Mouse (Mus musculus): Measurements from ENCODE around the gene Strn. TPM values are rescaled to one million over a fixed set of nuclear protein-coding genes. Genes with fewer than 3 reads are reported as not detected.

The Strn gene
- total RNA-seq (2014; rRNA removed) = 7.1 and 8.8 TPM in 2 replicates
- polyA plus RNA-seq (2012; rRNA removed) = 2.7 and 2.8 TPM in 2 replicates

DNA sequence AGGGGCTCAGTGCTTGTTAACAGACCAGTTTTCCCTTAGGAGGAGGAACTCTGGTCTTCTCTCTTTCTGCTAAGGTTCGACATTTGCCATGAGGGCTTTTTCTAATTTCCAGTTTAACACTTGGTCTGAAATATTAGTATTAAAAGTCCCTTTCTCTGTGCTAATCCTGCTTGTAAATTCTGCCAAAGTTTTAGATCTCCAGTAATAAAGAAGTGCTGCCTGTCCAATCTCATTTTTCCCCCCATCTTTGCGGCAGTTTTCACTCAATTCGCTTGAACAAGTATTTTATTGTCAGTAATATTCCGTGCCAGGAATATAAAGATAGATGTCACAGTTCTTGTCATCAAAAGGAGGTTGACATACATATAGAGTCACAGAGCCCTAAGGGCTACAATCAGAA is at the start of gene Strn:
TSS of gene Strn (minus strand) at position 101 of the 400 bp plus-strand sequence.
- 43% methylated on average over 4 of the region's 4 CpGs for WGBS
- Histone ChIP-seq H3K79me2 (ENCODE audit: control insufficient read depth, insufficient read depth, low read length) (peaks cover 20% of the 10 kb centered on the region), H3K27me3 (ENCODE audit: control insufficient read depth, insufficient read depth, low read length) (no peaks in the 10 kb centered on the region), H3K36me3 (ENCODE audit: control insufficient read depth, insufficient read depth, low read length) (no peaks in the 10 kb centered on the region), H3K27ac (replicated peaks; ENCODE audit: insufficient read depth, low read depth, low read length) (peak within 1 kb of the TSS; percentile 87), H3K4me1 (ENCODE audit: control insufficient read depth, insufficient read depth, low read length) (peaks cover 4% of the 10 kb centered on the region), H3K9ac (ENCODE audit: low read depth, low read length) (peak within 1 kb of the TSS; percentile 96), H3K4me3 (ENCODE audit: insufficient read depth, low read depth, low read length) (peak within 1 kb of the TSS; percentile 97)
- TF ChIP-seq POLR2A (IDR thresholded peaks at IDR 0.05; ENCODE audit: extremely low read depth, insufficient read depth, low read length) (no peak), CTCF (IDR thresholded peaks at IDR 0.05; ENCODE audit: low read depth, low read length) (no peak)
- no peak for DNase-seq (ENCODE audit: extremely low read depth, low read depth, low spot score)

DNA sequence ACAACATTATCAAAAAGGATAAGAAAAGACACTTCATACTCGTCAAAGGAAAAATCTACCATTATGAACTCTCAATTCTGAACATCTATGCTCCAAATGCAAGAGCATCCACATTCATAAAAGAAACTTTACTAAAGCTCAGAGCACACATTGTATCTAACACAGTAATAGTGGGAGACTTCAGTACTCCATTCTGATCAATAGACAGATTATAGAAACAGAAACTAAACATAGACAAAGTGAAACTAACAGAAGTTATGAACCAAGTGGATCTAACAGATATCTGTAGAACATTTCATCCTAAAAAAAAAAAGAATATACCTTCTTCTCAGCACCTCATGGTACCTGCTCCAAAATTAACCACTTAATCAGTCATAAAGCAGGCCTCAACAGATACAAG is 41.8 kb upstream of the Strn start:
- H3K79me2 ChIP-seq (ENCODE audit: control insufficient read depth, insufficient read depth, low read length) = no peaks in the 10 kb centered on the region
- WGBS = 95% methylated on average over 1 of the region's 1 CpGs
- no peak for TF ChIP-seq POLR2A (IDR thresholded peaks at IDR 0.05; ENCODE audit: extremely low read depth, insufficient read depth, low read length)

DNA sequence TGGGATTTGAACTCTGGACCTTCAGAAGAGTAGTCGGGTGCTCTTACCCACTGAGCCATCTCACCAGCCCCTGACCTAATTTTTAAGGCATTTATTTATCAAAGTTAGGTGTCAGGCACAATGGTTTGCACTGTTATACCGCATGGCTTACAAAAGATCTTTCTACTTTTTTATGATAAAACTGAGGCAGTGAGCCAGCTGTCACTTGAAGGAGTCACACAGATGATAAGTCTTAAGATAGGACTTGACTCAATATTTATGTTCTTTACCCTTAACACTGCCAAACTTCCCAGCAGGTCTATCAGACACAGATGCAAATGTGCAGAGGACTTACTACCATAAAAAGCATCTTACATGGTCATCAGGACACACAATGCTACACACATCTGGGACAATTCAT is 35.3 kb upstream of the Strn start:
- no peak for TF ChIP-seq CTCF (IDR thresholded peaks at IDR 0.05; ENCODE audit: low read depth, low read length)
- no peak for TF ChIP-seq POLR2A (IDR thresholded peaks at IDR 0.05; ENCODE audit: extremely low read depth, insufficient read depth, low read length)
- peaks cover 39% of the 10 kb centered on the region for H3K36me3 ChIP-seq (ENCODE audit: control insufficient read depth, insufficient read depth, low read length)
- no peak for DNase-seq (ENCODE audit: extremely low read depth, low read depth, low spot score)
- no peak overlapping the region for H3K9ac ChIP-seq (ENCODE audit: low read depth, low read length)
- H3K79me2 ChIP-seq (ENCODE audit: control insufficient read depth, insufficient read depth, low read length) = no peaks in the 10 kb centered on the region
- no peak overlapping the region for H3K27ac ChIP-seq (replicated peaks; ENCODE audit: insufficient read depth, low read depth, low read length)
- no peaks in the 10 kb centered on the region for H3K27me3 ChIP-seq (ENCODE audit: control insufficient read depth, insufficient read depth, low read length)
- H3K4me1 ChIP-seq (ENCODE audit: control insufficient read depth, insufficient read depth, low read length) = no peaks in the 10 kb centered on the region; the same call in 1 of the 2 replicates
- 88% methylated on average over 2 of the region's 2 CpGs for WGBS
- H3K4me3 ChIP-seq (ENCODE audit: insufficient read depth, low read depth, low read length) = no peak overlapping the region

More for the DNA sequence above, 41.8 kb upstream of the Strn start:
- no peak overlapping the region for H3K9ac ChIP-seq (ENCODE audit: low read depth, low read length)
- peaks cover 22% of the 10 kb centered on the region for H3K36me3 ChIP-seq (ENCODE audit: control insufficient read depth, insufficient read depth, low read length)
- no peak for DNase-seq (ENCODE audit: extremely low read depth, low read depth, low spot score)
- no peak overlapping the region for H3K4me3 ChIP-seq (ENCODE audit: insufficient read depth, low read depth, low read length)
- H3K27me3 ChIP-seq (ENCODE audit: control insufficient read depth, insufficient read depth, low read length) = no peaks in the 10 kb centered on the region
- H3K27ac ChIP-seq (replicated peaks; ENCODE audit: insufficient read depth, low read depth, low read length) = no peak overlapping the region
- no peaks in the 10 kb centered on the region for H3K4me1 ChIP-seq (ENCODE audit: control insufficient read depth, insufficient read depth, low read length)

DNA sequence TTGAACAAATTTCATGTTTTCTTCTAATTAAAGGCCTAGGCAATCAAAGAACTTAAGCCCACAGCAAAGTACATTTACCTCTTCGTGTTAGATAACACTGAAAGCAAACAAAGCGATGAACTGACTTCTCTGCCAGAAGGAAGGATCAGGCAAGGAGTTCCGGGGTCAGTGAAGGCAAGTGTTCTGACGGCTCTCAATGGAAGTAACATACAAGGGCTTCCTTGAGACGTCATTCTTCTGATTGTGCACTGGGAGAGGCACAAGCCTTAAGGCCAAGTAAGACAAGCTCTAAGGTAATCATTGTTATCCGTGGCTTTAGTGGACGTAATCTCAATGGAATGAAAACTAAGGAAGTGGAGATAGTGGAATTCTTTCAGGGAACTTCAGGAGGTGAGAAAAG is 33.9 kb upstream of the Strn start:
- H3K9ac ChIP-seq (ENCODE audit: low read depth, low read length) = no peak overlapping the region
- peaks cover 41% of the 10 kb centered on the region for H3K36me3 ChIP-seq (ENCODE audit: control insufficient read depth, insufficient read depth, low read length)
- H3K27me3 ChIP-seq (ENCODE audit: control insufficient read depth, insufficient read depth, low read length) = no peaks in the 10 kb centered on the region
- WGBS = 65% methylated on average over 7 of the region's 7 CpGs
- H3K4me3 ChIP-seq (ENCODE audit: insufficient read depth, low read depth, low read length) = no peak overlapping the region
- TF ChIP-seq POLR2A (IDR thresholded peaks at IDR 0.05; ENCODE audit: extremely low read depth, insufficient read depth, low read length) (no peak), CTCF (IDR thresholded peaks at IDR 0.05; ENCODE audit: low read depth, low read length) (no peak)
- H3K79me2 ChIP-seq (ENCODE audit: control insufficient read depth, insufficient read depth, low read length) = no peaks in the 10 kb centered on the region
- no peak overlapping the region for H3K27ac ChIP-seq (replicated peaks; ENCODE audit: insufficient read depth, low read depth, low read length)
- no peak for DNase-seq (ENCODE audit: extremely low read depth, low read depth, low spot score)
- no peaks in the 10 kb centered on the region; the same call in 1 of the 2 replicates for H3K4me1 ChIP-seq (ENCODE audit: control insufficient read depth, insufficient read depth, low read length)

DNA sequence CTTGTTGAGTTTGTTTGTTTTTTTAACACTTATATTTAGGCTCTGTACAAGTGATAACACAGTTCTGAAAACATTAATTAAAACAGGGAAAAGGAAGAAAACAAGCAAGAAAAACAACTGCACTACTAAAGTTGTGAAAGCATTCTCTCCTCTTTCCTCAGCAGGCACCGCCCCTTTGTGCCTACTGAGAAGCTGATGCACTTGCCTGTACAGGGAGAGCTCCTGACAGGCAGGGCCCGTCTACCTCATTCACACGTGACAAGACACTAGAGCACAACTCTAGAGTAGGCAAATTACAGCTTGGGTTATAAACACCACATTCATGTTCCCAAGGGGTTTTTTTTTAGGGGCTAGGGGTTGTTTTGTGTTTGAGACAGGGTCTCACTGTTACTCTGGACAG is 32.3 kb upstream of the Strn start:
- H3K36me3 ChIP-seq (ENCODE audit: control insufficient read depth, insufficient read depth, low read length) = peaks cover 40% of the 10 kb centered on the region
- TF ChIP-seq CTCF (IDR thresholded peaks at IDR 0.05; ENCODE audit: low read depth, low read length) (no peak), POLR2A (IDR thresholded peaks at IDR 0.05; ENCODE audit: extremely low read depth, insufficient read depth, low read length) (no peak)
- no peak for DNase-seq (ENCODE audit: extremely low read depth, low read depth, low spot score)
- no peaks in the 10 kb centered on the region; the same call in 1 of the 2 replicates for H3K4me1 ChIP-seq (ENCODE audit: control insufficient read depth, insufficient read depth, low read length)
- no peak overlapping the region for H3K4me3 ChIP-seq (ENCODE audit: insufficient read depth, low read depth, low read length)
- H3K9ac ChIP-seq (ENCODE audit: low read depth, low read length) = no peak overlapping the region
- WGBS = 84% methylated on average over 3 of the region's 3 CpGs
- H3K27me3 ChIP-seq (ENCODE audit: control insufficient read depth, insufficient read depth, low read length) = no peaks in the 10 kb centered on the region
- no peak overlapping the region for H3K27ac ChIP-seq (replicated peaks; ENCODE audit: insufficient read depth, low read depth, low read length)
- no peaks in the 10 kb centered on the region for H3K79me2 ChIP-seq (ENCODE audit: control insufficient read depth, insufficient read depth, low read length)

DNA sequence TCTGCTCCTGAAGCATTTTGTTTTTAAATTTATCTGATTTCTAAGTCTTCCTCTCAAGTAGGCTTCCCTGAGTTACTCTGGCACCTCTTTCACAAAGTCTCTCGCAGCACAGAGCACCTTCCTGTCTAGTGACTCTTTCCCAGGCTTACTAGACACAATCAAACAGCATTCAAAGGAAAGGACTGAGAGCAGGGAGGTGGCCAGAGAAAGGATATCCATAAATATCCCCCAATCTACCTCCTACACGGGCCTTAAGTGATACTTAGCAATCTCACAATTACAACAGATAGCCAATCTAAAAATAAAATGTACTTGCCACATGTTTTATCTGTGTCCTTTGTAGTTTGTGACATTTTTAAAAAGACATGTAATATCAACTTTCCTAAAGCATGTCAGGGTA is 31.9 kb upstream of the Strn start:
- TF ChIP-seq POLR2A (IDR thresholded peaks at IDR 0.05; ENCODE audit: extremely low read depth, insufficient read depth, low read length) = no peak
- no peak for TF ChIP-seq CTCF (IDR thresholded peaks at IDR 0.05; ENCODE audit: low read depth, low read length)
- DNase-seq (ENCODE audit: extremely low read depth, low read depth, low spot score) = no peak
- Histone ChIP-seq H3K4me1 (ENCODE audit: control insufficient read depth, insufficient read depth, low read length) (no peaks in the 10 kb centered on the region; the same call in 1 of the 2 replicates), H3K4me3 (ENCODE audit: insufficient read depth, low read depth, low read length) (no peak overlapping the region), H3K27me3 (ENCODE audit: control insufficient read depth, insufficient read depth, low read length) (no peaks in the 10 kb centered on the region), H3K36me3 (ENCODE audit: control insufficient read depth, insufficient read depth, low read length) (peaks cover 40% of the 10 kb centered on the region), H3K79me2 (ENCODE audit: control insufficient read depth, insufficient read depth, low read length) (no peaks in the 10 kb centered on the region), H3K27ac (replicated peaks; ENCODE audit: insufficient read depth, low read depth, low read length) (no peak overlapping the region), H3K9ac (ENCODE audit: low read depth, low read length) (no peak overlapping the region)
- 75% methylated on average over 2 of the region's 2 CpGs for WGBS
